Mouse (Mus musculus): ENCODE data around the gene Supt20.

GRCm38 (mm10) chr3:54715461-54715860 is 22.9 kb downstream of the Supt20 start:
- TF ChIP-seq CTCF (IDR thresholded peaks at IDR 0.05; ENCODE audit: extremely low read depth, insufficient read depth, low read length) (no peak), POLR2A (IDR thresholded peaks at IDR 0.05; ENCODE audit: extremely low read depth, insufficient read depth, low read length) (no peak)
